Mouse (Mus musculus): ENCODE measurements at regions not wholly inside any gene's neighbourhood (a gene's known extent, or its start where the extent isn't known, plus 50 kb on each side); places are given as distances from the start of the nearest gene placed in this dataset.
A peak's percentile ranks its signal among the peaks of the same experiment; 100 is the strongest.

DNA sequence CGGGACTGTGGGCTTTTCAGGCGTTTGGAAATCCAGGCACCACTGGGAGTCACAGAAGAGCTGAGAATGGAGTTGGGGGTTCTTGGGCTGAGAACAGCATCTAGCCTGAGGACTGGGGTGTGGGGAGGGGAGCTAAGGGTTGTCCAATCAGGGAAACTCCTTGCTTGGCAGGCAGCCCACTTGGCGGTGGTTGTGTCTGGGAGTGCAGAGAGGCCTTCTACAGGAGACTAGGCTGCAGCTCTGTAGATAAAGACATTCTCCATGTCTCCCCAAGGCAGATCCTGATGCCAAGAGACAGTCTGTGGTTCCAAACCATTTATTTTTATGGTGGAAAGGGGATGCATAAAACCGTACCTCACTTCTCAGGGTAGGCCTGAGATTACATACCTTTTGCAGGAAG, 774.6 kb downstream of the Brinp1 start:
- DNase-seq, result no peak

DNA sequence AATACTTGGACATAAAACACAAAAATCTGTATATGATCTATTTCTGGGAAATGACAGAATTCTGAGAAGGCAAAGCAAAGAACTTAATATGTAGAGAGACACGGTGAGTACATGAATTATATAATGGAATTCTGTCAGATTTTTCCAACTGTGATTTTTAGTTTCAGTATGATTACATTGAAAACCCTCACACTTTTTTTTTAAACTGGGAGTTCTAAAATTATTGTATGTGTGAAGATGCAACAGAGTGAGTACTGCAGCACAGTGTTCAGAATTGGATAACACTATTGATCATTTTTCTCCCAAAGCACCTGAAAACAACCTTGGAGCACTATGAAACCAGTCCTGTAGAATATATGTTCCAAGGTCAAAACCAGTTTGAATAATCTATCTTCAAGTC, 797.7 kb downstream of the Brinp1 start:
- no peak for DNase-seq

DNA sequence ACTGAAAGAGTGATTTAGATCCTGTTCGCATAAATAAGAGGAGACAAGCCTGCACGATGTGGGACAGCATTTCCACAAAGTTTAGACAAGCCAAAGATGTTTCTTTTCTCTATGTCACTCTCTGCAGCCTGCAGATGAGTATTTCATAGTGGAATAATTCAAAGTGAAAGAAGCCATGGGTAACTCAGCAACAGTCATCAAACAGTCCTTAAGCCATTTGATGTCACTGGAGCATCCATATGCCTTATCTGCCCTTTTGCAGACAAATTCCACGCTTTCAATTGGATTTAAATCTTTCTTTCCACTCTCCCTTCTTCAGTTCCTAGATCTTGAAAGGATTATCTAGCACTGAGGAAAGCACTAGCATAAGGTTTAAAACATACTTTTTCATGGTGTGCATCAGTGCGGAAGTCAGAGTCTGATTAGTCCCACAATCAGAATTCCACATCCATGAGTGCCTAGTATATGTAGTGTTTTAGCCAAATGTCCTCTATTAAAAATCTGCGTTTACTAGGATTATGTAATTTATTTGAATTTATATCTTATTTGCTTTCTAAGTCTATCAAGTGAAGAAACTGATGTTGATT, 805.6 kb downstream of the Brinp1 start:
- DNase-seq, result no peak

DNA sequence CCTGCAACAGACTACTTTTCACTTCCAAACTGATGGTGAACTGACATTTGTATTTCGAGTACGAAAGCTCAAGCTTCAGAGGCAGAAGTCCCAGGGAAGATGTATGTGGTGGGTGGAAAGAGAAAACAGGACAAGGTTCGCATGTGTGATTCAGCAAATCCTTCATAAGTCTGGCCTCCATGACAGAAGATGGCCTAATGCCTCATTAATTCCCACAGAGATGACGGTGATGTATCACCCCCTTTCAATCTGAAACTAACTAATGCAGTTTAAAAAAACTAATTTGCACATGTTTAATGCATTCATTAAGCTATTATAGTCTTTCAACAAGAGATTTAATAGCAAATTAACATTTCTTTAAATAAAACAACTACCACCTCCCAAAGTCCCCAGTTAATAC, 826.1 kb downstream of the Brinp1 start:
- no peak for DNase-seq

DNA sequence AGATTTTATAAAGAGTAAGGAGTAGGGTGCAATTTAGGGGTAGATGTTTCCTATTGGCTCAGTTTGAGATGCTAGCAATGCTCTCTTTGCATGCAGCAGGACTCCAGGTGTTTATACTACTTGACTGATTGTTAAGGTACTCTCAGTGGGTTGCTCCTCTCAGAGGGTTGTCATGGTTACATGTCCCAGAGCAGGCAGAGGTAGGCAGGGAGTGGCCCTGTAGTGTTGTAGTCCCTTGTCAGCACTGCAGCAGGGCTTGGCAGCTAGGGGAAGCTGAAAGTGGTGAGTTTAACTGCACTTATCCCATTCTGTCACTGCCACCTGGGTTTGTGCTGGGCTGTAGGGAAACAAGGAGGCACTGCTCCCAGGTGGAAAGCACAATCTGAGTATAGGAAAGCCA, 839.7 kb downstream of the Brinp1 start:
- DNase-seq, result no peak

DNA sequence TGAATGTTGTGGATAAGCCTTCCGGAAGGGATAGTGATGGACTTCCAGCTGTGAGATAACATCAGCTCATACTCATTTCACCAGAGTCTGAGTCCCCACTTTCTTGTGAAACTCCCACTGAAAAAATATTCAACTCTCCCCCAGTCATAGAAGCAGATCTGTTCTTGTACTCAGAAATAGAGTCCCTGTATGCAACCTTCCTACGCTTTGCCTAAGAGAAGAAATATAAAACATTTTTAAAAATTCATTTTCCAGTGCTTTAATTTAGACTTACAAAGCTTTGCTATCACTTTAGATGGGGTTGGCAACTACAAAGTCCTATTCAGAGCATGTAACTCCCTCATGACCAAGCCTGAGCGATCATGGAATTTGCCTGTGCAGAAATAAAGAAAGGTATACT, 868.9 kb downstream of the Brinp1 start:
- DNase-seq, result no peak

DNA sequence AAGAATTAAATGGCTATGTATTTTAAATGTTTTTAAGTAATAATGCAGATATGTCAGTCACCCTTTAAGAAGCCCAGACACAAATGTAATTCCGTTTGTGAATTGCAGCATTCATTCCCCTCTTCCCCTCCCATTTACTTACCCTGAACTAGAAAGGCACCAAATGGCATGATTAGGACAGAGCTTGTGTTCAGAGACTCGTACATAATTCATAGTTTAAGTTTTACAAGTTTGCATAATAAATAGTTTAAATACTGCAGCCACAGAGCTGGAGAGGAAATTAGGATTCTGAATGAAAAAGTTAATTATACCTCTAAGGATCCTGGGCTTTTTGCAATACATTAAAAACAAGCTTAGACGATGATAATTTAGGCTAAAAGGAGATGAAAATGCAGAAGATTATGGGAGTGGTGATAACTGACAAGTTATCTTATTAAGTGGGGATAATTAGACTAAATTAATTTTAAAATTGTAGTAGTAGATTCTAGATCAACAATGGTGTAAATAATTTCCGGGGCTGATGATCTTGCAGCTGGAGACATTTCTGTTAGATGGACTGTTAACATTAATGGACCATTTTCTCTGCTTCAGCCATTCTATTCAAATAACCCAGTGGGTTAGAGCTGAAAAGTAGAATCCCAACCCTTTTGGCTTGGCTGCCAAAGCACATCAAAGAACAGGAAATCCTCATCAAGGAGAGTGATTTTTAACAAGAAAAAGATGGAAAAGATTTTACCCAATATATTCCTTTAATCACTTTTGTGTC, 897.2 kb downstream of the Brinp1 start:
- DNase-seq, result no peak

DNA sequence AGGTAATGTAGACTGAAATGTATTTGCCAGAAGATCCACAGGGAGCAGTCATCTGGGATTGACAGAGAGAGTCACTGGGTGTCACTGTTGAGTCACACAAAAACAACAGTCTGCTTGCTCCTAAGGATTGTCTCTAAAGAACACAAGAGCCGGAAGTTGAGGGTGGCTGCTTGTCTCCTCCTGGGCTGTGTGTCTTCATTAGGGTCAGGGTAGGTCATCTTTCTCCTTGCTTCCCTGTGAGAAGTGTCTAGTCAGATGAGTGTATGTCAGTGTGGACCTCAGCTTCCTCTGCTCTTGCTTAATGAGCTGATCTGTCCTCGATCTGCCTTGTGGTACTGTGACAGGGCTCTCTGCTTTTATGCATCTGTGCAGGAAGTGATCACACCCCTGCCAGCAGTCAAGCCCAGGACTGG, 931.3 kb downstream of the Brinp1 start:
- DNase-seq, result peak; percentile 3 to 38

DNA sequence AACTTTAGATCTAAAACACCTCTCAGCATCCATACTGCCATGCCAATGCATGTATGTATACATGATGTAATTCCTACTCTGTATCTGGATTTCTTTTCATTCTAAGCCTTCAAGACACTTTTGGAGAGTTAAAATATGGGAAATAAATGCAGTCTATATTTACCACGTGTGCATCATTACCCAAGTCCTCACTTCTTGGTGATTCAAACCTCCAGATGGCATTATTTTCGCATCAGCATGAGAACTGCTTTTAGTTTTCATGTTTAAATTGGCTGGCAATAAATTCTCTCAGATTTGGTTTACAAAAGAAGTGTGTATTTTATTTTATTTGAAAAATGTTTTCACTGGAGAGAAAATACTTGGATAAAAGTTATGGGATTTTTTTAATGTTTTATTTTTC, 942.8 kb downstream of the Brinp1 start:
- no peak for DNase-seq

DNA sequence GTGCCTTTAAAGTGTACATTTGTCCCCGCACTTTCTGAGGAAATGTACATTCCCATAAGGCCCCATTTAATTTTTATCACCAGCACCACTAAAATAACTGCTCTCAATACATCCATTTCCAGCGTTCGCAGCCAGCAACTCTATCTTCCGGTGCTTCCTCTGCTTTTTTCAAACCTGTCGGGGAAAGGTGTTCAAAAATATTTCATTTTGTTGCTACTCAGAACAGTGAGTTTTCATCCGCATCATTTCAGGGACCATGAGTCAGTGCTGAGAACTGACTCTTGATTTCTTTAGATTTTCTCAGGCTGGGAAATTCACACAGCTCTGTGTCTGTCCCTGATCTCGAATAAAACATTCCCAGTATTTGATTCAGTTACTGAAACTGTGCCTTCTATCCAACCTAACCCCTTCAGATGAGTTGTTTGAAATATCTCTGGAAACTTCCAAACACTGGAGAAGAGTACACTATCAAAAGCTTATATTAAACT, 959.4 kb downstream of the Brinp1 start:
- DNase-seq, result no peak

DNA sequence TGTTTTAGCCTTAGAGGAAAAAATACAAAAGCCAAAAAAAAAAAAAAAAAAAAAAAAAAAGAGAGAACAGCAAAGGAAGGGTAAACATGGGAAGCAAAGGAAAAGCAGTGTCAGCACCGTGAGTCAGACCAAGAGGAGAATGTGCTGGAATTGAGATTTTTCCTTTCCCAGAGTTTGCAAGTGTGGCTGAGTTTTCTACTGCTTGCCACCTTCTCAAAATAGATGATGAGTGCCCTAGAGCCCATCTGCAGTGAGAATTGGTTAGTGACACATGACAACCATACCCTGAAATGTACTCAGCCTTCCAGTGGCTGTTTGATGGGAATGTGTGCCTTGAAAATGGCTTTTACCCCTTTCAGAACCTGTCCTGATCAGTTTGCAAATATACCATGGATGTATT, 990.7 kb downstream of the Brinp1 start:
- no peak for DNase-seq

DNA sequence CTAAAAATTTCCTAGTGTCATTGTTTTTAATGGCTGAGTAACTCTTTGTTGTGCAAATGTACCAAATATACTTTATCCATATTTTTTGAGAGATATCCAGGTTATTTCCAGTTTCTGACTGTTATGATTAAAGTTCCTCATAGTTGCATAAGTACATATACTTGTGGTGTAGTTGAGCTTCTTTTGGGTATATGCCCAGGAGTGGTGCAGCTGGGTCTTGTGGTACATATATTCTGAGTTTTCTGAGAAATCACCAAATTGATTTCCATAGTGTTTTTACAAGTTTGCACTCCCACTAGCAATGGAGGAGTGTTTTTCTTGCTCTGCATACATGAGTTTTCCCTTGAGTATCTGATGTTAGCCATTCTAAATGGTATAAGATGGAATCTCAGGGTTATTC, 1006.2 kb downstream of the Brinp1 start:
- DNase-seq, result no peak

DNA sequence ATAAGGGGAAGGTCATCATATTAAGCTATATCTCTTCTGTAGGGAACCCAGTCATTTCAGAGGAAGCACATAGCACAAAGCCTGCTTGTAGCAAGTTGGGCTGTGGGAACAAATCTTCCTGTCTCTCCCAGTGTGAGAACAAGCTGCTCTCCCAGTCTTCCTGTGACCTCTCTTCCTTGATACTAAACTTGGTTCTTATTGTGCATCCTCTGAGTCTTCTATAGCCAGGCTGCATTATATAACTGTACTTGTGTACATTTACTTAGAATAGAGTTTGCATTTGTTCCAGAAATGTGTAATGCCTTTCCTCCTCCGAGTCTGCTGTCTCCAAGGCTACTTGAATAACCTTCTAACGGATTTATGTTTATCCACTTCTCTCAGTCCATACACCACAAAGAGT, 1021.7 kb downstream of the Brinp1 start:
- DNase-seq, result no peak

DNA sequence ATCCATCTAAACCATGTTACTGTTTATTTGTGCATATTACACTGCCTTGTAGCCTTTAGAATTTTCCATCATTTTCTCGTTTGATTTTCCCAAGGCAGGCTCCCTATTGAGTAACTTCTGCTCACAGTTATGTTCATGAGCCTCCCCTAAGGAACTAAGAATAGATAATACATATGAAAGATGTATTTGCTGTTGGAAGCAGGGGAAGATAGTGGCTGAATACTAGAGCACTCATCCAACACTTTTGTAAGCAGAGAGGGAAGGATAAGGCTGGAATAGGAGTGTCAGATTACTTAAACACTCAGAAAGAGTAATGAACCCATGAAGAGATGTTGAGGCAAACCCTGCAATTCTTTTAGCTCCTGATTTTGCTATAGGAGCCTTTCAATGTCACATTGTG, 1055.1 kb downstream of the Brinp1 start:
- no peak for DNase-seq

DNA sequence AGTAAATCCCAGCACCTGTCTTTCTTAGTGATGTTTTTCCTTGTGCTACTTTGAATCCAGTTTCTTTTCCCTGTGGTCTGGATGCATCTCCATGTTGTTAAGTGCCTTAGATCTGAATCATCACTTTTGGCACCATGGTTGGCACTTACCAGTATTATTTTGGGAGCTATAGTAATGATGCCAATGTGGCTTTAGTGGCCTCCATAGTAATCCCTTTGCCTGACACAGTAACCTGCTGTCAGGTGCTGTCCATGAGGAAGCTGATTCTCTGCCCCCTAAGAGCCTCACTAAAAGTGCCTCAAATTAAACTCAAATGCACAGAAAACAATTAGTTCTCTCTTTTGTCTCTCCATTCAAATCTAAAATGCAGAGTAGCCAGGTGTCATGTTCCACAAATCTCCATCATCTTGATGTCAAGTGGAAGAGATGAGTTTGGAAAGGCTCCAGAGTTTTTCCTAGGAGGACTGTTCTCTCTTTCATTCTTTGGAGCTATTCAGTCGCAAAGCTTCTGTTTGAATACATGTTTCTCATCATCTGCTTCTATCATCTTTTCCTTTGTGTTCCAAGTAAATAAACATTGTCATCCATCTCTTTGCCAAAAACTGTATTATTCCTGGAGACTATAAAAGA, 1062.1 kb downstream of the Brinp1 start:
- no peak for DNase-seq

DNA sequence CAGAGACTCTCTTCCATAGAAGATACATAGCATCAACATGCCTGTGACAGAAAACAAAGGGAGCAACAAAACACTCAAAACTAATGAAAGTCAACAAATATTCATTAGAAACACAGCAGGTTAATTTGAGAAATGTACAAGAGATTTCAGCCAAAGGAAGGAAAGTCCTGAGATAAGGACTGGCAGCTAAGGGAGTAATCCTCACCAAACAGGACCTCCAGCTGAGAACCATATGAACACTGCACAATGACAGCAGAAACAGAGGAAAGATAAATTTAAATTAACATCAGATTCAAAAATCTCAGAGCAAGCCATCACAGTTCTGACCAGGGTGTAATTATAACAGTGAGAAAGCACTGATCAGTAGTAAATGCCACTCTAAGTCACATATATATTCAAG, 1060.6 kb downstream of the Tlr4 start:
- no peak for DNase-seq

DNA sequence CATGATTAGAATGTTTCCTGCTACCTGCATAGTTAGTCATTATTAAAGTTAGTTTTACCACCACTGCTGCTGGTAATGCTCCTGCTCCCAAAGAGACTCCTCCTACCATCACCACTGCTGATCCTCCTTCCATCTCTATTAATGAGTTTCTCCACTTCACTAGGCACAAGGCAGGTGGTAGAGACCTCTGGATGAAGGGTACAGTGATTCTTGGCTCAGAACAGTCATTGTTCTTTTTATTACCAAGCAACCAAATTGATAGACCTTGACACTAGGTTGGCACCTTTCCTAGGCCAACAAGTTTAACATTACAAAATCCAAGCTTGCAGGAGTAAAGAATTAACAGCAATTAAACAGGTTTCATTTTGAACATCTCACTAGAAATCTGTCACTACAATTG, 1057.8 kb downstream of the Tlr4 start:
- peak; percentile 38 to 53 for DNase-seq

DNA sequence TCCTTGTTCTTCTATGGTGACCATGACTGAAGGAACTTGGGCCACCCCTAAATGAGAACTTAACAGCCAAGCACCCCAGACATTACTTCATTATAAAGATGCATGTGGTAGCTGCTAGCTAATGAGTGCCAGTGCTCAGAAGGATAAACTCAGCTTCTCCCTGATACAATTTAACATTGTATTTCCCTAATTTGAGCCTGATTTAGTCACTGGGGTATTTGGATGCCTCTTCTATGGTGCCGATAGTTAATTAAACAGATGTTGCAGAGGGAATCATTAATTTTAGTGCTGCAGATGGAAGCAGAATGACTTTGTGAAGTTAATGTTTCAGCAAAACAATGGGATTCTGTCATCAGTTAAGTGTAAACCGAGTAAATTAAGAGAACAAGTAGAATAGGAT, 1034.8 kb downstream of the Tlr4 start:
- DNase-seq, result no peak

DNA sequence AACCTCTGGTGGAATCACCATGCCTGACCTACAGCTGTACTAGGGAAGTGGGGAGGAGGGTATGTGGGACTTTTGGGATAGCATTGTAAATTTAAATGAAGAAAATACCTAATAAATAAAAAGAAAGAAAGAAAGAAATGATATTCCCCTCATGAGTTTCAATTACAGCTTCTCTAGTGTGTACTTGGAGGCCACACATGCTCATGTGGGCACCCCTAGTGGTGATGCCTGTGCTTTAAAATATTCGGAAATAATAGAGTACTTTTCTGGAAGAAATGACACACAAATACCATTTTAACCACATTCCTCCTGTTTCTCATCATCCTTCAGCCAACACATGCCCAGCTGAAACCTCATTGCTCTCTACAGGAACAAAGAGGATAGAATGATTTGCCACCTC, 1034.4 kb downstream of the Tlr4 start:
- no peak for DNase-seq

DNA sequence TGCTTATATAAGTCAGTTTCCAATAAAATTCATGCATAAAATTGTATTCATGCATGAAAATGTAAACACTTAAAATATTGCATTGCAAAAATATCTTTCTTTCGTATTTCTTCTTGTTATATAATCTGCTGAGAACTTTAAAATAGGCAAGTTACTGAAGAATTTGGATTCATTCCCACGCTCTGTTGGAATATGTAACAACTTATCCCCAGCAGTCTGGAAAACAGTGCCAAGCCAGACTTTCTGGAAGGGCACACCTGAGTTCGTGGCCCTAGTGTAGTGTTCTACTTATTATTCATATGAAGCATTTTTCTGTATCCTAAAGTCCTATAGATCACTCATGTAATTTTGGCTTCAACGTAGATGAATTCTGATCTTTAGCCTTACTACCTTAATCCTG, 1025.6 kb downstream of the Tlr4 start:
- DNase-seq, result no peak

DNA sequence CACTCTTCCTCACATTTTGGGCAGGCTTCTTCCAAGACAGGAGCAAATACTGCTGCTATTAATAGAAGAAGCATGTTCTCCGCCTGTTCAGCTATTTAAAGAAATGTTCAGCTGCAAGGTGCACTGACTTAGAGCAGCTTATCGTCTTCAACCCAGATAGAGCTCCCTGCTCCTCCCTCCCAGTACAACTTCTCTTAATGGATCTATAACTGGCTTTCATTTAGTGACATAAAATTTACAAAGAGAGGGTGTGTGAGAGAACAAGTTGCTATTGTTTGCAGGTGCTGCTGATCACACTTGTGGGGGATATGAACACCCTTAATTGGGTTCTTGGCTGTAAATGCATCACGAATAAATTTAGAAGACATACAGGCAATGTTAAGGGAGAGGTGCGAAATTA, 1006.0 kb downstream of the Tlr4 start:
- DNase-seq, result no peak

DNA sequence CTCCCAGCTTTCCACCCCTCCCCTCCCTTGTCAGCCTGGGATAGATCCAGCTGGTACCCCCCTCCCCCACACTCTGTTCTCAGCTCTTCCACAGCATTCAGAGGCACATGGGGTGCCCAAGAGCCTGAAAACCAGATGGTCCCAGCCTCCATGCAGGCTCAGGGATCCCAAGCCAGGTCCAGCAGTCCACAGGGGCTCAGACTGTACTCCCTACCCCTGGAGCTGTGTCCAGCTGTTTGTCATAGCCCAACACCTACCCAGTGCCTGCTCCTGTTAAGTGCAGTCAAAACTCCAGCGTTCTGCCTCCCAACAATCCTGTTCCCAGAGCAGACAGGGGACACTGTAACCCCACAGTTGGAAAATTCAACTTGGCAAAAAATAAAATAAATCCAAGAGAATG, 998.1 kb downstream of the Tlr4 start:
- DNase-seq, result no peak

DNA sequence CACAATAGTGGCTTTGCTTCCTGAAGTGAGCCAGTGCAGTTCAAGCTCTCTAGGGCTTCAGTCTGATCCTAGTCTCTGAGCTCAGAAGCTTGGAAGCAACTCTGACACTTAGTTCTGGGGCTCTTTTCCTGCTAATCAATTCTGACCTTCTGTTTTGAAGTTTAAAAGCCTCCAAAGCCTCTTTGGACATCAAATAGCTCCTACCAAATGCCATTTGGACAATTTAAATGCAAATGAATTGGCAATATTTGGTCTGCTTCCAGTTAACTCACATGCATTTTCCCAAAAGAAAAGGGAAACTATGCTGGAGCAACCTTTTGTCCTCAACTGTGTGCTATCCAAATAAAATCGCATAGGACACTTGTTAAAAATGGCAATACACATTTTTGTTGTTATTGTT, 968.7 kb downstream of the Tlr4 start:
- no peak for DNase-seq
